Mouse (Mus musculus): ENCODE data around the gene Topaz1. TPM values are rescaled to one million over a fixed set of nuclear protein-coding genes. Genes with fewer than 3 reads are reported as not detected.

Topaz1 gene
- polyA plus RNA-seq, 1 experiment: not detected

DNA sequence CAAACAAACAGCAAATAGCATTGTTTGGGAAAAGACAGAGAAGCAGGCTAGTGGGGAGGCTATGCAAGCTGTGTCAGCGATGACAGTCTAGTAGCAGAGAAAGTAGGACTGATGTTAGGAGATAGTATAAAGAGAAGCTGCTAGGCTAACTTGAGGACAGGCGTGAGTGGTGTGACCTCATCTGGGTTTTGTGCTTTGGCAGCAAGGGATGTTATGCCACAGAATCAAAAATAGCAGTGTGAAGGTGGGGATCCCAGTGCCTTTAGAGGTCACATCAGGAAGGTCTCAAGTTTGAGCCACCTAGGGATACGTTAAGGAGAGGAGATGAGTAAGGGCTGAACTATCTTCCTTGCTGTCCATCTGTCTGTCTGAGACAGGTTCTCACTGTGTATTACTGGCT, 63.1 kb downstream of the Topaz1 start:
- no peak overlapping the region for H3K4me3 ChIP-seq (ENCODE audit: low read depth, low read length)
- no peak overlapping the region for H3K27ac ChIP-seq (ENCODE audit: insufficient read depth, low read depth, low read length)
- H3K36me3 ChIP-seq (ENCODE audit: control insufficient read depth, insufficient read depth, low read length): peaks cover 8% of the 10 kb centered on the region
- H3K27me3 ChIP-seq (ENCODE audit: control insufficient read depth, insufficient read depth, low read length): no peaks in the 10 kb centered on the region
- 91% methylated on average over 3 of the region's 3 CpGs for WGBS
- TF ChIP-seq POLR2A (IDR thresholded peaks at IDR 0.05; ENCODE audit: low read depth, low read length) (no peak), CTCF (IDR thresholded peaks at IDR 0.05; ENCODE audit: extremely low read depth, insufficient read length, insufficient replicate concordance, low read depth, low read length) (no peak)
- H3K4me1 ChIP-seq (ENCODE audit: control insufficient read depth, insufficient read depth, insufficient read length, low read length): no peaks in the 10 kb centered on the region; the same call in 1 of the 2 replicates

DNA sequence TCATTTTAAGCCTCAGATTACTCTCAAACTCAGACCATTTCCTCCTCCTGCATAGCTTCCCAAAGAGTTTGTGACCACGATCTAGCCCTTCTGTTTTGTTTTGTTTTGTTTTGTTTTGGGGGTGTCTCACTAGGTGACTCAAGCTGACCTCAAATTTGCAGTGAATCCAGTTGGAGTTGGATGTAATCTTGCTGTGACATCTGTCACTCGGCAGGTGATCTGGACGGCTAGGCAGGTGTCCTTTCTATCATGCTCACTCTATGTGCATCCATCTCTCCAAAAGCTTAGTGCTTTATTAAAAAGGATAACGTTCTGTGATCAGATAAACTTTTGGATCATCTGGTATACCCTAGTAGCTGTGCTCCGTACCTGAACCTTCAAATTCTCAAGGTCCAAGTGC, 65.2 kb downstream of the Topaz1 start:
- Histone ChIP-seq H3K4me3 (ENCODE audit: low read depth, low read length) (no peak overlapping the region), H3K36me3 (ENCODE audit: control insufficient read depth, insufficient read depth, low read length) (peaks cover 12% of the 10 kb centered on the region), H3K4me1 (ENCODE audit: control insufficient read depth, insufficient read depth, insufficient read length, low read length) (peaks cover 2% of the 10 kb centered on the region; the same call in 1 of the 2 replicates), H3K27ac (ENCODE audit: insufficient read depth, low read depth, low read length) (no peak overlapping the region), H3K27me3 (ENCODE audit: control insufficient read depth, insufficient read depth, low read length) (no peaks in the 10 kb centered on the region)
- TF ChIP-seq CTCF (IDR thresholded peaks at IDR 0.05; ENCODE audit: extremely low read depth, insufficient read length, insufficient replicate concordance, low read depth, low read length) (no peak), POLR2A (IDR thresholded peaks at IDR 0.05; ENCODE audit: low read depth, low read length) (no peak)
- 84% methylated on average over 5 of the region's 5 CpGs for WGBS

- Histone ChIP-seq H3K36me3 (ENCODE audit: control insufficient read depth, insufficient read depth, low read length) (peaks cover 19% of the 10 kb centered on the region), H3K4me3 (ENCODE audit: low read depth, low read length) (no peak overlapping the region), H3K4me1 (ENCODE audit: control insufficient read depth, insufficient read depth, insufficient read length, low read length) (peaks cover 2% of the 10 kb centered on the region; the same call in 1 of the 2 replicates), H3K27ac (ENCODE audit: insufficient read depth, low read depth, low read length) (no peak overlapping the region), H3K27me3 (ENCODE audit: control insufficient read depth, insufficient read depth, low read length) (no peaks in the 10 kb centered on the region)
- TF ChIP-seq CTCF (IDR thresholded peaks at IDR 0.05; ENCODE audit: extremely low read depth, insufficient read length, insufficient replicate concordance, low read depth, low read length) (no peak), POLR2A (IDR thresholded peaks at IDR 0.05; ENCODE audit: low read depth, low read length) (no peak)
- WGBS: 61% methylated on average over 2 of the region's 2 CpGs
Measured at GRCm38 (mm10) chr9:122814775-122815174, 67.6 kb downstream of the Topaz1 start.

GRCm38 (mm10) chr9:122815239-122815851, 68.2 kb downstream of the Topaz1 start:
- 34% methylated on average over 4 of the region's 4 CpGs for WGBS
- Histone ChIP-seq H3K4me3 (ENCODE audit: low read depth, low read length) (no peak overlapping the region), H3K27ac (ENCODE audit: insufficient read depth, low read depth, low read length) (no peak overlapping the region), H3K27me3 (ENCODE audit: control insufficient read depth, insufficient read depth, low read length) (no peaks in the 10 kb centered on the region), H3K4me1 (ENCODE audit: control insufficient read depth, insufficient read depth, insufficient read length, low read length) (peaks cover 2% of the 10 kb centered on the region; the same call in 1 of the 2 replicates), H3K36me3 (ENCODE audit: control insufficient read depth, insufficient read depth, low read length) (peaks cover 23% of the 10 kb centered on the region)
- no peak for TF ChIP-seq CTCF (IDR thresholded peaks at IDR 0.05; ENCODE audit: extremely low read depth, insufficient read length, insufficient replicate concordance, low read depth, low read length)
- TF ChIP-seq POLR2A (IDR thresholded peaks at IDR 0.05; ENCODE audit: low read depth, low read length): no peak

- WGBS: 33% methylated on average over 5 of the region's 5 CpGs
- no peaks in the 10 kb centered on the region for H3K4me1 ChIP-seq (ENCODE audit: control insufficient read depth, insufficient read depth, insufficient read length, low read length)
- TF ChIP-seq POLR2A (IDR thresholded peaks at IDR 0.05; ENCODE audit: low read depth, low read length): no peak
- no peak for TF ChIP-seq CTCF (IDR thresholded peaks at IDR 0.05; ENCODE audit: extremely low read depth, insufficient read length, insufficient replicate concordance, low read depth, low read length)
- no peak overlapping the region for H3K27ac ChIP-seq (ENCODE audit: insufficient read depth, low read depth, low read length)
- H3K4me3 ChIP-seq (ENCODE audit: low read depth, low read length): no peak overlapping the region
- H3K27me3 ChIP-seq (ENCODE audit: control insufficient read depth, insufficient read depth, low read length): no peaks in the 10 kb centered on the region
- H3K36me3 ChIP-seq (ENCODE audit: control insufficient read depth, insufficient read depth, low read length): peaks cover 37% of the 10 kb centered on the region
Measured at GRCm38 (mm10) chr9:122823374-122824017, 76.3 kb downstream of the Topaz1 start.

GRCm38 (mm10) chr9:122826743-122827142, 79.6 kb downstream of the Topaz1 start:
- Histone ChIP-seq H3K4me3 (ENCODE audit: low read depth, low read length) (no peak overlapping the region), H3K36me3 (ENCODE audit: control insufficient read depth, insufficient read depth, low read length) (peaks cover 29% of the 10 kb centered on the region), H3K27me3 (ENCODE audit: control insufficient read depth, insufficient read depth, low read length) (no peaks in the 10 kb centered on the region), H3K27ac (ENCODE audit: insufficient read depth, low read depth, low read length) (no peak overlapping the region), H3K4me1 (ENCODE audit: control insufficient read depth, insufficient read depth, insufficient read length, low read length) (no peaks in the 10 kb centered on the region)
- TF ChIP-seq POLR2A (IDR thresholded peaks at IDR 0.05; ENCODE audit: low read depth, low read length): no peak
- TF ChIP-seq CTCF (IDR thresholded peaks at IDR 0.05; ENCODE audit: extremely low read depth, insufficient read length, insufficient replicate concordance, low read depth, low read length): no peak
- 61% methylated on average over 4 of the region's 4 CpGs for WGBS

GRCm38 (mm10) chr9:122829826-122830380, 82.8 kb downstream of the Topaz1 start:
- no peak overlapping the region for H3K4me3 ChIP-seq (ENCODE audit: low read depth, low read length)
- no peaks in the 10 kb centered on the region for H3K4me1 ChIP-seq (ENCODE audit: control insufficient read depth, insufficient read depth, insufficient read length, low read length)
- TF ChIP-seq POLR2A (IDR thresholded peaks at IDR 0.05; ENCODE audit: low read depth, low read length) (no peak), CTCF (IDR thresholded peaks at IDR 0.05; ENCODE audit: extremely low read depth, insufficient read length, insufficient replicate concordance, low read depth, low read length) (no peak)
- peaks cover 26% of the 10 kb centered on the region for H3K36me3 ChIP-seq (ENCODE audit: control insufficient read depth, insufficient read depth, low read length)
- no peaks in the 10 kb centered on the region for H3K27me3 ChIP-seq (ENCODE audit: control insufficient read depth, insufficient read depth, low read length)
- 63% methylated on average over 4 of the region's 4 CpGs for WGBS
- H3K27ac ChIP-seq (ENCODE audit: insufficient read depth, low read depth, low read length): no peak overlapping the region

All from small intestine, adult 2 months (tissue).